Mouse (Mus musculus) limb, embryonic 10.5 days (tissue): ENCODE measurements at regions not wholly inside any gene's neighbourhood (a gene's known extent, or its start where the extent isn't known, plus 50 kb on each side); places are given as distances from the start of the nearest gene placed in this dataset.
"Not testable (repeated sequence)": the region's sequence is repeated elsewhere in the genome, so short reads cannot be mapped to it uniquely, and the experiment has no call there.

Experiments used
- DNase-seq: peaks from one replicate; pipeline ENCODE4 v3.0.0-alpha.2; 2017; ENCODE audit warnings: low spot score
- H3K27ac ChIP-seq: fragments of 300-500 bp; sonication (generic); 2 replicates; pipeline ENCODE4 v1.5.1; 2016; ENCODE audit warnings: mild to moderate bottlenecking
- H3K27me3 ChIP-seq: fragments of 300-500 bp; sonication (generic); 2 replicates; pipeline ENCODE4 v1.6.1; 2016; ENCODE audit warnings: low read depth, mild to moderate bottlenecking; ENCODE audit not compliant: poor library complexity, severe bottlenecking
- H3K36me3 ChIP-seq: fragments of 300-500 bp; sonication (generic); 2 replicates; pipeline ENCODE4 v1.6.1; 2016; ENCODE audit warnings: mild to moderate bottlenecking, moderate library complexity
- H3K4me1 ChIP-seq: fragments of 300-500 bp; sonication (generic); 2 replicates; pipeline ENCODE4 v1.6.1; 2016
- H3K4me3 ChIP-seq: fragments of 300-500 bp; sonication (generic); 2 replicates; pipeline ENCODE4 v1.5.1; 2016; ENCODE audit warnings: mild to moderate bottlenecking, moderate library complexity
- H3K9me3 ChIP-seq: fragments of 300-500 bp; sonication (generic); replicated peaks from 2 replicates; pipeline ENCODE4 v1.6.1; 2016; ENCODE audit warnings: mild to moderate bottlenecking
- WGBS: fragments of 180-500 bp; shearing (Covaris S2); methylation state at CpG from one replicate; pipeline ENCODE4 v1.1.7; 2016; 5-methylcytosine and 5-hydroxymethylcytosine counted together

DNA sequence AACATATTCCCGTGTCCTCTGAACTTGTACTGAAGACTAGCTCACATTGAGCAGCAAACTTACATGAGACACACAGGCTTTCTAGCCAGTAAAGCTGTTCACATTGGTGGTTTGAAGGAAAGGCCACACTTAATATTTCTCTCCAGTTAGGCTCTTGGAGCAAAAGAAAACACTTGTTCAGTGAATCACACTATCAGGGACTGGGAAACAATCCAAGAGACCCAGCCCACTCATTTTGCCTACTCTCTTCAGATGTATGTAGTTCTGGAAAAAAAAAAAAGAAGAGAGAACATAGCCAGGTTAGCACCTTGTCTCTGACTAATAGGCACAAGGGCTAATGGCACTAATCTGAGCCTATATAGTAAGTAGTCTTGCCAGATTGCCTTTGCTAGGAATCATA is 165.9 kb downstream of the Lyplal1 start:
- Histone ChIP-seq H3K36me3 (no peaks in the 10 kb centered on the region), H3K27ac (no peak overlapping the region), H3K9me3 (no peaks in the 10 kb centered on the region), H3K27me3 (no peaks in the 10 kb centered on the region), H3K4me1 (no peaks in the 10 kb centered on the region), H3K4me3 (no peak overlapping the region)
- DNase-seq = no peak
- WGBS = 88% methylated on average over 1 of the region's 1 CpGs

DNA sequence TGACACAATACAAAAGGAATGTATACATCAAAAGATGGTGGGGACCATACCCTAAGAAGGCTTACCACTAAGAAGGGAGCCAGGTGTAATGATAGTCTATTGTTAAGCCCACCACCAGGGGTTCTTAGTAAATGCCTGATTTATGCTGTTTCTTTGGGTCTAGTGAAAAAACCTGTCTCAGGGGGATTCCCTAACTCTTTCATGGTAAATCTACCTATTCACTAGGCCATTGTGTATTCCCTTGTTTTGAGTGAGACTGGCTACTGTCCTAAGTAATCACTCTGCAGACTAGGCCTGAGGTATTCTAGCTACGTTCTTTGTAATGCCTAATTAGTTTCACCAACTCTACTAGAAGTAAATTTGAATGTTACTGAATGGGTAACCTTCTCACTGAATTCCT is 161.3 kb downstream of the Lyplal1 start:
- WGBS = 59% methylated on average over 1 of the region's 1 CpGs
- H3K9me3 ChIP-seq, H3K27ac ChIP-seq, H3K36me3 ChIP-seq, DNase-seq, H3K4me3 ChIP-seq, H3K27me3 ChIP-seq: not testable (repeated sequence)
- H3K4me1 ChIP-seq = peaks cover 11% of the 10 kb centered on the region

DNA sequence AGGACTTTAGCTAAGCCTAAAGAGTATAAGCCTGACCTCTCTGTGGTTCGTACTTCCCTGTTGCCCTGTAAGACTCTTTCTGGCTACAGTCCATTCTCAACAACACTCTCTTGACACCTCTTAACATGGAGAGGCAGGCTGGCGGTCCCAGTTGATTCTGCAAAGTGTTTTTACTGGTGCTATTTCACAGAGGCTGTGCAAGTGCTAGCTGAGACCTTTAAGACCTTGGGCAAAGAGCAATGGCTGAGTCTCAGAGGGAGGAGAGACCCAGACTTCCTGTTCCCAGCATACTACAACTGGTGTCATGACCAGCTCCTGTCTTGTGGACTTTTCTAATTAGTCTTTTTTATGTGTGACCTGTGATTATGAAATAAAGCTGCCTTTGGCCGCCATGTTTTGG is 159.6 kb downstream of the Lyplal1 start:
- Histone ChIP-seq H3K4me3 (no peak overlapping the region), H3K9me3 (no peaks in the 10 kb centered on the region), H3K36me3 (no peaks in the 10 kb centered on the region), H3K27ac (peak overlapping the region; percentile 25; the same call in 1 of the 2 replicates), H3K27me3 (no peaks in the 10 kb centered on the region), H3K4me1 (peaks cover 11% of the 10 kb centered on the region)
- 85% methylated on average over 3 of the region's 3 CpGs for WGBS
- no peak for DNase-seq

DNA sequence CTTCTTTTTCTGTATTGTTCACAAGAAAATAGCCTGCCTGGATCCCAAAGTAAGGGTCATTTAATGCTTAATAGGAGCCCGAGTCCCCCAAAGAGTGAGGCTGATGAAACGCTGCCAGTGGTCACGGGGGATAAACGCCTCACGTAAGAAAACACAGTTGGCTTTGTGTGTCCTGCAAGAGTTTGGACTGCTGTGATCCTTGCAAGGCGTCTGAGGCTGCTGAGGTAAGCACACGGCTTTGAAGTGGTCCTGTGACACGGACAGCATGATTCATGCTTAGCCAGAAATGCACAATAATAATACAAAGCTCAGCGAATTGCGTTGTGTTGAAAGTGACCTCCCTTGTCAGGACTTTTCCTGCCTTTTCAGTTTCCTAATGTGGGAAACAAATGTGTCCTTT is 158.8 kb downstream of the Lyplal1 start:
- H3K4me1 ChIP-seq = peaks cover 11% of the 10 kb centered on the region
- WGBS = 81% methylated on average over 10 of the region's 10 CpGs
- no peak for DNase-seq
- H3K9me3 ChIP-seq = no peaks in the 10 kb centered on the region
- H3K4me3 ChIP-seq = no peak overlapping the region
- no peak overlapping the region; the same call in 1 of the 2 replicates for H3K27ac ChIP-seq
- H3K27me3 ChIP-seq = no peaks in the 10 kb centered on the region
- no peaks in the 10 kb centered on the region for H3K36me3 ChIP-seq

GRCm38 (mm10) chr1:185962606-185963005 is 154.5 kb downstream of the Lyplal1 start:
- no peaks in the 10 kb centered on the region for H3K36me3 ChIP-seq
- H3K27ac ChIP-seq = no peak overlapping the region
- DNase-seq = no peak
- no peak overlapping the region for H3K4me3 ChIP-seq
- peaks cover 14% of the 10 kb centered on the region for H3K4me1 ChIP-seq
- H3K9me3 ChIP-seq = no peaks in the 10 kb centered on the region
- H3K27me3 ChIP-seq = no peaks in the 10 kb centered on the region
- 90% methylated on average over 3 of the region's 3 CpGs for WGBS

- H3K27me3 ChIP-seq = no peaks in the 10 kb centered on the region
- H3K4me3 ChIP-seq = no peak overlapping the region
- WGBS = 96% methylated on average over 2 of the region's 2 CpGs
- H3K9me3 ChIP-seq = no peaks in the 10 kb centered on the region
- H3K36me3 ChIP-seq = no peaks in the 10 kb centered on the region
- no peak for DNase-seq
- peaks cover 9% of the 10 kb centered on the region; the same call in 1 of the 2 replicates for H3K4me1 ChIP-seq
- H3K27ac ChIP-seq = no peak overlapping the region
These were observed 153.3 kb downstream of the Lyplal1 start for GRCm38 (mm10) chr1:185963773-185964172.

DNA sequence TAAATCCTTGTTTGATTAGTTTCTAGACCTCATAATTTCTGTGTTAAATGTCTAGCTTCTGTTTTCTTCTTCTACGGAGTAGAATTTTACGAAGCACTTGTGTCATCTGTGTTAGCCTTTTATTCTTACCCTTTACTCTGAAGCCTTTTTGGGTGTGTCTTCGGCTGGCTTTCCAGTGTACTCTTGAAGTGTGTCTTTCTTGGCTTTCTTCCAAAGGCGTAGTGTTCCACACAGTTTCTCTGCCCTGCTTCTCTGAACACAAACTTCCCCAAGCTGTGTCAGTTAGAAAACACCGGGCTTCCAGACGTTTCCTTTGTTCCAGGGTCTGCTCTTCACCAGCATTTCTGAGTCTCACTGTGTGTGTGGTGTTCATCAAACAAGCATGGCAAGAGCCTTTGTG is 152.7 kb downstream of the Lyplal1 start:
- WGBS = 96% methylated on average over 6 of the region's 6 CpGs
- Histone ChIP-seq H3K36me3 (no peaks in the 10 kb centered on the region), H3K9me3 (no peaks in the 10 kb centered on the region), H3K27me3 (no peaks in the 10 kb centered on the region), H3K27ac (no peak overlapping the region; the same call in 1 of the 2 replicates), H3K4me1 (peaks cover 14% of the 10 kb centered on the region; the same call in 1 of the 2 replicates), H3K4me3 (no peak overlapping the region)
- no peak for DNase-seq

- no peak overlapping the region for H3K27ac ChIP-seq
- peaks cover 14% of the 10 kb centered on the region; the same call in 1 of the 2 replicates for H3K4me1 ChIP-seq
- WGBS = 93% methylated on average over 4 of the region's 4 CpGs
- H3K9me3 ChIP-seq = no peaks in the 10 kb centered on the region
- no peak for DNase-seq
- H3K4me3 ChIP-seq = no peak overlapping the region
- no peaks in the 10 kb centered on the region for H3K36me3 ChIP-seq
- H3K27me3 ChIP-seq = no peaks in the 10 kb centered on the region
These were observed 149.9 kb downstream of the Lyplal1 start for GRCm38 (mm10) chr1:185967227-185967626.

DNA sequence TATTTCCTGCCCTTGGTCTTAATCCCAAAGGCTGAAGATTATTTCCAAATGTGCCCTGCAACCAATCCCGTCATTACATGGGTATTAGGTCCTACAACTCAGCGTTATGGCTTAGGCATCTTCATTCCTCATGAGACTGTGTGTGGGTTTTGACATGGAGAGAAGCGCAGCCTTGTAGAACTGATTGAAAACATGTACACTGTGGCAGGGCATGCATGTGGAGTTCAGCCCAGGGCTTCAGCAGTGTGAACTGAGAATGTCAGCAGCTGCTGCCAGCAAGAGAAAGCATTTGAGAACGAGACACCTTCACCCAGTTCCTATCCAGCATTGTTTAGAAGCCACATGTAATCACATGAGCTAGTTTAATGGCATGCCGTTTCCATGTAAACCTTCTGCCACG is 149.3 kb downstream of the Lyplal1 start:
- Histone ChIP-seq H3K27me3 (no peaks in the 10 kb centered on the region), H3K4me3 (no peak overlapping the region), H3K27ac (no peak overlapping the region), H3K4me1 (peaks cover 14% of the 10 kb centered on the region; the same call in 1 of the 2 replicates), H3K9me3 (no peaks in the 10 kb centered on the region), H3K36me3 (no peaks in the 10 kb centered on the region)
- no peak for DNase-seq
- WGBS = 77% methylated on average over 6 of the region's 6 CpGs

- WGBS = 86% methylated on average over 3 of the region's 3 CpGs
- Histone ChIP-seq H3K27me3 (no peaks in the 10 kb centered on the region), H3K9me3 (no peaks in the 10 kb centered on the region), H3K36me3 (no peaks in the 10 kb centered on the region), H3K4me3 (no peak overlapping the region), H3K4me1 (peaks cover 14% of the 10 kb centered on the region; the same call in 1 of the 2 replicates), H3K27ac (no peak overlapping the region)
- no peak for DNase-seq
These were observed 148.5 kb downstream of the Lyplal1 start for GRCm38 (mm10) chr1:185968642-185969041.

GRCm38 (mm10) chr1:185969231-185969630 is 147.9 kb downstream of the Lyplal1 start:
- DNase-seq = no peak
- H3K4me1 ChIP-seq = peaks cover 14% of the 10 kb centered on the region; the same call in 1 of the 2 replicates
- H3K27me3 ChIP-seq = no peaks in the 10 kb centered on the region
- H3K9me3 ChIP-seq = no peaks in the 10 kb centered on the region
- 58% methylated on average over 2 of the region's 2 CpGs for WGBS
- H3K36me3 ChIP-seq = no peaks in the 10 kb centered on the region
- no peak overlapping the region for H3K4me3 ChIP-seq
- no peak overlapping the region for H3K27ac ChIP-seq

DNA sequence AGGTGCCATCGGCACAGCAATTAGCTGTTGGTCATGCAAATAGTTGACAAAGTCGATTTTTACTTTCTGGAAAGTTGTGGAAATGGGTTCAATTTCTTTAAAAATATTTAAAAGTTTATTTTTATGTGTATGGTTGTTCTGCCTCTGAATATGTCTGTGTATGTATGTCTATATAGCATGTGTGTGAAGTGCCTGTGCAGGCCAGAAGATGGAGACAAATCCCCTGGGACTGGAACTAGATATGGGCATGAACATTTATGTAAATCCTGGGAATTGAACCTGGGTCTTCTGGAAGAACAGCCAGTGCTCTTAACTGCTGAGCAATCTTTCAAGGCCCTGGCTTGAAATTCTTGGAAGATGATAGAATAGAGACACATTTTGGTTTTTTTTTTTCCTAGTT is 140.0 kb downstream of the Lyplal1 start:
- H3K9me3 ChIP-seq = no peaks in the 10 kb centered on the region
- WGBS = 83% methylated on average over 2 of the region's 2 CpGs
- no peak overlapping the region for H3K27ac ChIP-seq
- H3K36me3 ChIP-seq = no peaks in the 10 kb centered on the region
- H3K4me1 ChIP-seq = no peaks in the 10 kb centered on the region
- H3K27me3 ChIP-seq = no peaks in the 10 kb centered on the region
- no peak for DNase-seq
- H3K4me3 ChIP-seq = no peak overlapping the region

- 92% methylated on average over 8 of the region's 8 CpGs for WGBS
- no peak overlapping the region for H3K27ac ChIP-seq
- no peaks in the 10 kb centered on the region for H3K4me1 ChIP-seq
- no peaks in the 10 kb centered on the region for H3K27me3 ChIP-seq
- H3K9me3 ChIP-seq = no peaks in the 10 kb centered on the region
- H3K4me3 ChIP-seq = no peak overlapping the region
- H3K36me3 ChIP-seq = no peaks in the 10 kb centered on the region
- DNase-seq = no peak
These were observed 127.7 kb downstream of the Lyplal1 start for GRCm38 (mm10) chr1:185989432-185989831.

DNA sequence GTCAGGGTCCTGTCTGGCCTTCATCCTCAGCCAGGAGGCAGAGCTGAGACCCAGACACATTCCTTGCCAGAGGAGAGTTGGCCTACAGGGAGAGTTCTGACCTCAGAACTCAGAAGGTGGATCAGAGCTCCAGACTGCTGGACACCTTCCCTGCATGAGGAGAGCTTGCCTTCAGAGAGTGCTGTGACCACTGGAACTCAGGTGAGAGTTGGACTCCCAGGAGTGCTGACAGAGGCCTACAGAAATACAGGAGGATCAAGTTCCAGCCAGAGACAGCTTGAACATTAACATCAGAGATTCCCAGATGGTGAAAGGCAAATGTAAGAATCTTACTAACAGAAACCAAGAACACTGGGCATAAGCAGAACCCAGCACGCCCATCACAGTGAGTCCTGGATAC is 117.0 kb downstream of the Lyplal1 start:
- H3K9me3 ChIP-seq, DNase-seq, H3K4me3 ChIP-seq, H3K36me3 ChIP-seq, H3K4me1 ChIP-seq, H3K27me3 ChIP-seq, H3K27ac ChIP-seq: not testable (repeated sequence)
- WGBS = 95% methylated on average over 1 of the region's 1 CpGs
